Mouse (Mus musculus): Measurements from ENCODE around the gene Amz2.
"Not testable (repeated sequence)": the region's sequence is repeated elsewhere in the genome, so short reads cannot be mapped to it uniquely, and the experiment has no call there.

Gene Amz2

GRCm38 (mm10) chr11:109470921-109471861 lies 45.4 kb downstream of the Amz2 start:
- DNase-seq (ENCODE audit: low read depth) = no peak

GRCm38 (mm10) chr11:109472171-109472691 lies 46.5 kb downstream of the Amz2 start:
- no peak for DNase-seq (ENCODE audit: low read depth)

- no peak for DNase-seq (ENCODE audit: low read depth)
Measured at GRCm38 (mm10) chr11:109472821-109473170, 47.0 kb downstream of the Amz2 start.

GRCm38 (mm10) chr11:109473171-109474085 lies 47.7 kb downstream of the Amz2 start, which contains the start of the genes Arsg and Slc16a6:
Arsg (plus strand) TSS chr11:109473374.
Slc16a6 (minus strand) TSS chr11:109473598.
- no peak for DNase-seq (ENCODE audit: low read depth)

GRCm38 (mm10) chr11:109474086-109474742 lies 48.5 kb downstream of the Amz2 start:
- no peak for DNase-seq (ENCODE audit: low read depth)

- DNase-seq (ENCODE audit: low read depth) = no peak
Measured at GRCm38 (mm10) chr11:109474836-109475235, 49.1 kb downstream of the Amz2 start.

- no peak for DNase-seq (ENCODE audit: low read depth)
Measured at GRCm38 (mm10) chr11:109475717-109476116, 50.0 kb downstream of the Amz2 start.

- no peak for DNase-seq (ENCODE audit: low read depth)
Measured at GRCm38 (mm10) chr11:109476241-109476640, 50.5 kb downstream of the Amz2 start.

GRCm38 (mm10) chr11:109476653-109477052 lies 50.9 kb downstream of the Amz2 start:
- DNase-seq (ENCODE audit: low read depth) = no peak

- DNase-seq (ENCODE audit: low read depth) = no peak
Measured at GRCm38 (mm10) chr11:109477606-109478380, 52.0 kb downstream of the Amz2 start.

- DNase-seq (ENCODE audit: low read depth) = no peak
Measured at GRCm38 (mm10) chr11:109479575-109480285, 54.0 kb downstream of the Amz2 start.

GRCm38 (mm10) chr11:109480440-109480839 lies 54.7 kb downstream of the Amz2 start:
- no peak for DNase-seq (ENCODE audit: low read depth)

- DNase-seq (ENCODE audit: low read depth) = no peak
Measured at GRCm38 (mm10) chr11:109485398-109486045, 59.8 kb downstream of the Amz2 start.

- no peak for DNase-seq (ENCODE audit: low read depth)
Measured at GRCm38 (mm10) chr11:109487111-109487510, 61.4 kb downstream of the Amz2 start.

GRCm38 (mm10) chr11:109487991-109488684 lies 62.4 kb downstream of the Amz2 start:
- DNase-seq (ENCODE audit: low read depth) = no peak

GRCm38 (mm10) chr11:109489763-109490162 lies 64.0 kb downstream of the Amz2 start:
- no peak for DNase-seq (ENCODE audit: low read depth)

GRCm38 (mm10) chr11:109491844-109492243 lies 66.1 kb downstream of the Amz2 start:
- no peak for DNase-seq (ENCODE audit: low read depth)

GRCm38 (mm10) chr11:109492847-109493464 lies 67.2 kb downstream of the Amz2 start:
- DNase-seq (ENCODE audit: low read depth) = not testable (repeated sequence)

All from fibroblast of lung, adult 2 months (primary cell).